Mouse (Mus musculus): Measurements from ENCODE around the gene Stk26. TPM values are rescaled to one million over a fixed set of nuclear protein-coding genes. Genes with fewer than 3 reads are reported as not detected.

Stk26 gene
- 4.2 and 5.3 TPM in 2 replicates for polyA plus RNA-seq (2014; fragmentation: Nextera tagmentation; extraction: Ambion mirVana)

GRCm38 (mm10) chrX:50840847-50841560 is at the start of gene Stk26:
Gene Stk26, plus strand, starts transcription at chrX:50841047.
- Histone ChIP-seq H3K36me3 (ENCODE audit: control insufficient read depth, insufficient read depth, low read length) (no peaks in the 10 kb centered on the region), H3K9ac (ENCODE audit: low read depth, low read length) (peak within 1 kb of the TSS; percentile 50), H3K4me1 (ENCODE audit: control insufficient read depth, insufficient read depth, low read length) (no peaks in the 10 kb centered on the region), H3K27ac (ENCODE audit: low read depth, low read length) (no peak within 1 kb of the TSS), H3K4me2 (replicated peaks; ENCODE audit: low read depth, low read length) (peak within 1 kb of the TSS; percentile 59), H3K9me3 (ENCODE audit: control insufficient read depth, low read length) (no peaks in the 10 kb centered on the region), H3K27me3 (ENCODE audit: control insufficient read depth, insufficient read depth, low read length) (peaks cover 5% of the 10 kb centered on the region; the same call in 1 of the 2 replicates), H3K4me3 (ENCODE audit: low read length) (peak within 1 kb of the TSS; percentile 49)
- 27% methylated on average over 31 of the region's 31 CpGs for WGBS
- peak; percentile 93 for ATAC-seq (ENCODE audit: low FRiP score, low TSS enrichment)

- no peaks in the 10 kb centered on the region for H3K4me1 ChIP-seq (ENCODE audit: control insufficient read depth, insufficient read depth, low read length)
- no peak overlapping the region for H3K4me2 ChIP-seq (replicated peaks; ENCODE audit: low read depth, low read length)
- H3K27me3 ChIP-seq (ENCODE audit: control insufficient read depth, insufficient read depth, low read length): no peaks in the 10 kb centered on the region
- H3K27ac ChIP-seq (ENCODE audit: low read depth, low read length): no peak overlapping the region
- H3K9ac ChIP-seq (ENCODE audit: low read depth, low read length): no peak overlapping the region
- no peaks in the 10 kb centered on the region for H3K9me3 ChIP-seq (ENCODE audit: control insufficient read depth, low read length)
- no peak overlapping the region for H3K4me3 ChIP-seq (ENCODE audit: low read length)
- H3K36me3 ChIP-seq (ENCODE audit: control insufficient read depth, insufficient read depth, low read length): no peaks in the 10 kb centered on the region
- ATAC-seq (ENCODE audit: low FRiP score, low TSS enrichment): peak; percentile 60; the same call in 1 of the 2 replicates
- WGBS: 39% methylated on average over 4 of the region's 4 CpGs
These were observed 47.7 kb upstream of the Stk26 start for GRCm38 (mm10) chrX:50793005-50793680.

DNA sequence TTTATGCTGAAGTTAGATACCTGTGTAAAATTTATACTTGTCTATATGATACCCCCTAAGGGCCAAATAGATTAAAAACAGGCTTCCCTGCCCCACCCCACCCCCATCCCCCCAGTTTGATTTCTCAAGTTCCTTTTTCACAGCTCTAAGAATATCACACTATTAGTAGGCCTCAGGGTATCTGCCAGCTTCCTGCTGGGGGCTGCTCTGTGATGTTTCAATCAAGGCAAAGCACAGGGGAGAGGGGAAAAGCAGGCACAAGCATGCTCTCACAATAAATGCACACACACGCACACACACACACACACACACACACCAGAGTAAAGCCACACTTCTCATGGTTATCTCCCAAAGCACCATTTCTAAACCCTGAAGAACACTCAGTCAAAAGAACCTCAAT is 43.0 kb upstream of the Stk26 start:
- no peak overlapping the region for H3K9ac ChIP-seq (ENCODE audit: low read depth, low read length)
- H3K4me1 ChIP-seq (ENCODE audit: control insufficient read depth, insufficient read depth, low read length): no peaks in the 10 kb centered on the region
- H3K36me3 ChIP-seq (ENCODE audit: control insufficient read depth, insufficient read depth, low read length): no peaks in the 10 kb centered on the region
- H3K27me3 ChIP-seq (ENCODE audit: control insufficient read depth, insufficient read depth, low read length): no peaks in the 10 kb centered on the region
- no peak overlapping the region for H3K27ac ChIP-seq (ENCODE audit: low read depth, low read length)
- no peak overlapping the region for H3K4me2 ChIP-seq (replicated peaks; ENCODE audit: low read depth, low read length)
- 88% methylated on average over 1 of the region's 1 CpGs for WGBS
- no peak overlapping the region for H3K4me3 ChIP-seq (ENCODE audit: low read length)
- no peak for ATAC-seq (ENCODE audit: low FRiP score, low TSS enrichment)
- H3K9me3 ChIP-seq (ENCODE audit: control insufficient read depth, low read length): no peaks in the 10 kb centered on the region

DNA sequence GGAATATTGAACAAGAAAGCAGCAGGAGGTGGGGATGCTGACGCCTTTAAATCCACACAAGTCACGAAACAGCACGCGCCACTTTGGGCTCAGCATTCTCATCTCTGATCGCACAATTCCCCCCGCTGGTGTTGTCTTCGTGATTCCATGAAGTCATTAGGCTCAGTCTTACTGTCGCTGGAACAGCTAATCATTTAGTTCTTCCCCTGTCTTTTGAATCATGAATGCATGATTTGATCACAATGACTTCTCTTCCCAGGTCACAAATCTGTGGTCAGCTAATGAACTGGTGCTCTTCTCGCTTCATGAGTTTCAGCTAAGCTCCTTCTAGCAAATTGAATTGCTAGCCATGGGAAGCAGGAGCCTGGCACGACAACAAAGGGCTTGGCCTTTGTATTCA is 42.3 kb upstream of the Stk26 start:
- Histone ChIP-seq H3K27me3 (ENCODE audit: control insufficient read depth, insufficient read depth, low read length) (no peaks in the 10 kb centered on the region), H3K9ac (ENCODE audit: low read depth, low read length) (no peak overlapping the region), H3K4me2 (replicated peaks; ENCODE audit: low read depth, low read length) (no peak overlapping the region), H3K4me3 (ENCODE audit: low read length) (no peak overlapping the region), H3K9me3 (ENCODE audit: control insufficient read depth, low read length) (no peaks in the 10 kb centered on the region), H3K4me1 (ENCODE audit: control insufficient read depth, insufficient read depth, low read length) (no peaks in the 10 kb centered on the region), H3K36me3 (ENCODE audit: control insufficient read depth, insufficient read depth, low read length) (no peaks in the 10 kb centered on the region), H3K27ac (ENCODE audit: low read depth, low read length) (no peak overlapping the region)
- ATAC-seq (ENCODE audit: low FRiP score, low TSS enrichment): no peak
- 68% methylated on average over 10 of the region's 10 CpGs for WGBS

DNA sequence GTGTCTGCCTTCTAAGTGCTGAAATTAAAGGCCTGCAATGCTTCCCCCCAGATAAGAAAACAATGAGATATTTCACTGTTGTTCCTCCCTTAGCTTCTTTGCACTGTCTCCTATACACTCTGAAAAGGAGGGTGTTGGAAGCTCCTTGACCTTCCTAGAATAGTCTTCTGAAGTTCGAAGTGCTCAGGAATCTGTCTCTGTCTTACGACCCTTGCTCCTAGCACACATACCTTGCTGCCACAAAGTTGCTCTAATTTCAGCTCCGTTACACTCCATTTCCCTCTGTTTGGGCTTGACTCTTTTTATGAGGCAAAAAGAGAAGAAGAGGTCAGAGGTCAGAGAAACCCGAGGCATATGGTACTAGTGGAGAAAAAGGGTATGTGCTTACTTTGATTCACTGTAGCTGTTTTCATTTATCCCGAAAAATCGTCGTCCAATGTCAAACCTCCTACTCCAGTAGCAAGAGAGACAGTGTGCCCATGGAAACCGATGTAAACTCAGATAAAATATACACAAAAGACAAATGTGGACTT is 41.1 kb upstream of the Stk26 start:
- no peak overlapping the region for H3K9ac ChIP-seq (ENCODE audit: low read depth, low read length)
- WGBS: 39% methylated on average over 8 of the region's 8 CpGs
- H3K4me3 ChIP-seq (ENCODE audit: low read length): no peak overlapping the region
- no peaks in the 10 kb centered on the region for H3K4me1 ChIP-seq (ENCODE audit: control insufficient read depth, insufficient read depth, low read length)
- ATAC-seq (ENCODE audit: low FRiP score, low TSS enrichment): peak; percentile 85
- no peaks in the 10 kb centered on the region for H3K36me3 ChIP-seq (ENCODE audit: control insufficient read depth, insufficient read depth, low read length)
- H3K4me2 ChIP-seq (replicated peaks; ENCODE audit: low read depth, low read length): no peak overlapping the region
- H3K9me3 ChIP-seq (ENCODE audit: control insufficient read depth, low read length): no peaks in the 10 kb centered on the region
- no peak overlapping the region for H3K27ac ChIP-seq (ENCODE audit: low read depth, low read length)
- H3K27me3 ChIP-seq (ENCODE audit: control insufficient read depth, insufficient read depth, low read length): no peaks in the 10 kb centered on the region

DNA sequence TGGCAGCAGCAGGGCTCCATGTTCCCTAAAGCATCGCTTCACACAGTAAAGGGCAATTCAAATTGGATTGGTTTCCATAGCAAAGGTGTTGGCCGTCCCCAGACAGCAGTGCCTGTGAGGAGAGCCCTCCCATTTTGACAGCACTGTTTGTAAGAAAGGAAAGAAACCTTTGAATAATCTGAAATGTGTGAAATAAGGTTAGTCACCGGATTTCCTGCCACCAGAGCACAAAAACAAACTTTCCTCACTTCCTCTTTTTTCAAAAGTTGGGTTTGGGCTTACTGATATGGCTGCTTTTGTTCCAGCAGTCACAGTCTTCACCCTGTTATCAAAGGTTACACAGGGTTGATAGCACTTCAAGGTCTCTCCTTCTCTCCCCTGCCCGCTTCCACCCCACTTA is 35.2 kb upstream of the Stk26 start:
- no peaks in the 10 kb centered on the region for H3K27me3 ChIP-seq (ENCODE audit: control insufficient read depth, insufficient read depth, low read length)
- ATAC-seq (ENCODE audit: low FRiP score, low TSS enrichment): no peak
- WGBS: 69% methylated on average over 4 of the region's 4 CpGs
- no peak overlapping the region for H3K27ac ChIP-seq (ENCODE audit: low read depth, low read length)
- H3K4me1 ChIP-seq (ENCODE audit: control insufficient read depth, insufficient read depth, low read length): no peaks in the 10 kb centered on the region
- H3K9ac ChIP-seq (ENCODE audit: low read depth, low read length): no peak overlapping the region
- H3K4me2 ChIP-seq (replicated peaks; ENCODE audit: low read depth, low read length): no peak overlapping the region
- H3K4me3 ChIP-seq (ENCODE audit: low read length): no peak overlapping the region
- no peaks in the 10 kb centered on the region for H3K9me3 ChIP-seq (ENCODE audit: control insufficient read depth, low read length)
- no peaks in the 10 kb centered on the region for H3K36me3 ChIP-seq (ENCODE audit: control insufficient read depth, insufficient read depth, low read length)

- no peaks in the 10 kb centered on the region for H3K4me1 ChIP-seq (ENCODE audit: control insufficient read depth, insufficient read depth, low read length)
- H3K9ac ChIP-seq (ENCODE audit: low read depth, low read length): no peak overlapping the region
- WGBS: 40% methylated on average over 6 of the region's 6 CpGs
- no peak overlapping the region for H3K27ac ChIP-seq (ENCODE audit: low read depth, low read length)
- H3K27me3 ChIP-seq (ENCODE audit: control insufficient read depth, insufficient read depth, low read length): no peaks in the 10 kb centered on the region
- H3K4me2 ChIP-seq (replicated peaks; ENCODE audit: low read depth, low read length): no peak overlapping the region
- H3K36me3 ChIP-seq (ENCODE audit: control insufficient read depth, insufficient read depth, low read length): no peaks in the 10 kb centered on the region
- no peak for ATAC-seq (ENCODE audit: low FRiP score, low TSS enrichment)
- no peak overlapping the region for H3K4me3 ChIP-seq (ENCODE audit: low read length)
- H3K9me3 ChIP-seq (ENCODE audit: control insufficient read depth, low read length): no peaks in the 10 kb centered on the region
These were observed 17.0 kb upstream of the Stk26 start for GRCm38 (mm10) chrX:50823856-50824255.

GRCm38 (mm10) chrX:50835592-50835991 is 5.3 kb upstream of the Stk26 start:
- Histone ChIP-seq H3K36me3 (ENCODE audit: control insufficient read depth, insufficient read depth, low read length) (no peaks in the 10 kb centered on the region), H3K27ac (ENCODE audit: low read depth, low read length) (no peak overlapping the region), H3K4me2 (replicated peaks; ENCODE audit: low read depth, low read length) (no peak overlapping the region), H3K27me3 (ENCODE audit: control insufficient read depth, insufficient read depth, low read length) (no peaks in the 10 kb centered on the region; the same call in 1 of the 2 replicates), H3K9ac (ENCODE audit: low read depth, low read length) (no peak overlapping the region), H3K9me3 (ENCODE audit: control insufficient read depth, low read length) (no peaks in the 10 kb centered on the region), H3K4me3 (ENCODE audit: low read length) (no peak overlapping the region), H3K4me1 (ENCODE audit: control insufficient read depth, insufficient read depth, low read length) (no peaks in the 10 kb centered on the region)
- no peak for ATAC-seq (ENCODE audit: low FRiP score, low TSS enrichment)
- WGBS: 88% methylated on average over 3 of the region's 3 CpGs
